Mouse (Mus musculus) neural tube, embryonic 14.5 days (tissue): ENCODE results near the gene Strip2. TPM values are rescaled to one million over a fixed set of nuclear protein-coding genes. Genes with fewer than 3 reads are reported as not detected.
A peak's percentile ranks its signal among the peaks of the same experiment; 100 is the strongest.

Experiments
- ATAC-seq: fragments of 200-750 bp; cut with Nextera tagmentation; 2 replicates; pipeline ENCODE4 v1.8.0; 2017; ENCODE audit warnings: low read depth, mild to moderate bottlenecking, moderate TSS enrichment, moderate library complexity
- H3K27ac ChIP-seq: fragments of 300-500 bp; sonication (generic); 2 replicates; pipeline ENCODE4 v1.5.1; 2014; ENCODE audit warnings: low read depth, mild to moderate bottlenecking, control low read depth, low read length, moderate library complexity, mixed read lengths
- H3K27me3 ChIP-seq: fragments of 300-500 bp; sonication (generic); 2 replicates; pipeline ENCODE4 v1.6.1; 2014; ENCODE audit warnings: low read length; ENCODE audit not compliant: control insufficient read depth, insufficient read depth
- H3K36me3 ChIP-seq: fragments of 300-500 bp; sonication (generic); 2 replicates; pipeline ENCODE4 v1.6.1; 2014; ENCODE audit warnings: low read length, mixed read lengths; ENCODE audit not compliant: control insufficient read depth, insufficient read depth
- H3K4me1 ChIP-seq: fragments of 300-500 bp; sonication (generic); 2 replicates; pipeline ENCODE4 v1.6.1; 2014; ENCODE audit warnings: low read length; ENCODE audit not compliant: control insufficient read depth, insufficient read depth
- H3K4me2 ChIP-seq: fragments of 300-500 bp; sonication (generic); 2 replicates; pipeline ENCODE4 v1.6.1; 2014; ENCODE audit warnings: mild to moderate bottlenecking, low read depth, low read length, control low read depth
- H3K4me3 ChIP-seq: fragments of 300-500 bp; sonication (generic); 2 replicates; pipeline ENCODE4 v1.5.1; 2014; ENCODE audit warnings: low read depth, low read length, control low read depth, mixed read lengths
- H3K9ac ChIP-seq: fragments of 300-500 bp; sonication (generic); replicated peaks from 2 replicates; pipeline ENCODE4 v1.6.1; 2014; ENCODE audit warnings: low read depth, mild to moderate bottlenecking, control low read depth, low read length, mixed read lengths
- H3K9me3 ChIP-seq: fragments of 300-500 bp; sonication (generic); 2 replicates; pipeline ENCODE4 v1.6.1; 2016; ENCODE audit warnings: low read length; ENCODE audit not compliant: control insufficient read depth
- WGBS: fragments of 180-500 bp; shearing (Covaris S2); extraction: QIAGEN DNeasy Blood & Tissue Kit; methylation state at CpG from one replicate; pipeline ENCODE4 v1.1.7; 2014; 5-methylcytosine and 5-hydroxymethylcytosine counted together
- polyA plus RNA-seq: library from polyadenylated mRNA; unstranded; fragments of >200 nt; fragmentation: Nextera tagmentation; extraction: Ambion mirVana; gene quantifications from 2 replicates; pipeline ENCODE4 v1.2.1, GENCODE M21; 2014

Strip2 gene
- polyA plus RNA-seq, result 3.4 and 4.3 TPM in 2 replicates

GRCm38 (mm10) chr6:29916530-29917382, at the start of gene Strip2:
Strip2 (plus strand) TSS chr6:29917012.
- Histone ChIP-seq H3K27ac (no peak within 1 kb of the TSS), H3K4me3 (peak within 1 kb of the TSS; percentile 58), H3K9ac (peak within 1 kb of the TSS; percentile 62), H3K4me1 (no peaks in the 10 kb centered on the region), H3K9me3 (no peaks in the 10 kb centered on the region), H3K27me3 (peaks cover 3% of the 10 kb centered on the region; the same call in 1 of the 2 replicates), H3K4me2 (peak within 1 kb of the TSS; percentile 75), H3K36me3 (no peaks in the 10 kb centered on the region)
- under 1% methylated on average over 66 of the region's 67 CpGs for WGBS
- peak; percentile 99 for ATAC-seq

GRCm38 (mm10) chr6:29868341-29868895, 48.4 kb upstream of the Strip2 start:
- Histone ChIP-seq H3K4me1 (no peaks in the 10 kb centered on the region), H3K27me3 (no peaks in the 10 kb centered on the region), H3K9ac (no peak overlapping the region), H3K36me3 (no peaks in the 10 kb centered on the region), H3K4me3 (no peak overlapping the region), H3K4me2 (no peak overlapping the region), H3K27ac (no peak overlapping the region), H3K9me3 (no peaks in the 10 kb centered on the region)
- 86% methylated on average over 2 of the region's 2 CpGs for WGBS
- ATAC-seq, result no peak

- Histone ChIP-seq H3K4me1 (no peaks in the 10 kb centered on the region), H3K27ac (no peak overlapping the region), H3K4me3 (no peak overlapping the region), H3K9ac (no peak overlapping the region), H3K27me3 (no peaks in the 10 kb centered on the region), H3K36me3 (no peaks in the 10 kb centered on the region), H3K4me2 (no peak overlapping the region), H3K9me3 (no peaks in the 10 kb centered on the region)
- no peak for ATAC-seq
- 82% methylated on average over 2 of the region's 2 CpGs for WGBS
Observed at GRCm38 (mm10) chr6:29873654-29874053, 43.2 kb upstream of the Strip2 start.

DNA sequence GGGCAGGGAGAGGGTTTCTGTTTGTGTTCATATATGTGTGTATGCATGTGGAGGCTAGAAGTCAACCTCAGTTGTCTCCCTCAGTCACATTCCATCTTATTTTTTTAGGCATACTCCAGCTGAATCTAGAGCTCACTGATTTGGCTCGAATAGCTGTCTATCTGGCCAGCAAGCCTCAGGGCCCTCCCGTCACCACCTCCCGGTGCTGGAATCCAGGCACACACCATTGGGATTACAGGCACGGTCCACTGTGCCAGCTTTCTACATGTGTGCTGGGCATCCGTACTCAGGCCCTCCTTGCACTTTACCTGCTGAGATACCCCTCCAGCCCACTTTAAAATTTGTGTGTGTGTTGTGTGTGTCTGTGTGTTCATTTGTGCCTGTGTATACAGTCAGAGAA, 41.2 kb upstream of the Strip2 start:
- no peak overlapping the region for H3K27ac ChIP-seq
- no peaks in the 10 kb centered on the region for H3K27me3 ChIP-seq
- H3K36me3 ChIP-seq, result no peaks in the 10 kb centered on the region
- 86% methylated on average over 5 of the region's 5 CpGs for WGBS
- H3K4me2 ChIP-seq, result no peak overlapping the region
- H3K4me3 ChIP-seq, result no peak overlapping the region
- H3K9ac ChIP-seq, result no peak overlapping the region
- no peaks in the 10 kb centered on the region for H3K9me3 ChIP-seq
- no peaks in the 10 kb centered on the region for H3K4me1 ChIP-seq
- no peak for ATAC-seq

- H3K9ac ChIP-seq, result no peak overlapping the region
- no peak for ATAC-seq
- H3K4me2 ChIP-seq, result no peak overlapping the region
- H3K27ac ChIP-seq, result no peak overlapping the region
- H3K27me3 ChIP-seq, result no peaks in the 10 kb centered on the region
- H3K9me3 ChIP-seq, result no peaks in the 10 kb centered on the region
- 85% methylated on average over 4 of the region's 4 CpGs for WGBS
- H3K36me3 ChIP-seq, result no peaks in the 10 kb centered on the region
- H3K4me3 ChIP-seq, result no peak overlapping the region
- H3K4me1 ChIP-seq, result no peaks in the 10 kb centered on the region
Observed at GRCm38 (mm10) chr6:29876782-29877181, 40.0 kb upstream of the Strip2 start.

DNA sequence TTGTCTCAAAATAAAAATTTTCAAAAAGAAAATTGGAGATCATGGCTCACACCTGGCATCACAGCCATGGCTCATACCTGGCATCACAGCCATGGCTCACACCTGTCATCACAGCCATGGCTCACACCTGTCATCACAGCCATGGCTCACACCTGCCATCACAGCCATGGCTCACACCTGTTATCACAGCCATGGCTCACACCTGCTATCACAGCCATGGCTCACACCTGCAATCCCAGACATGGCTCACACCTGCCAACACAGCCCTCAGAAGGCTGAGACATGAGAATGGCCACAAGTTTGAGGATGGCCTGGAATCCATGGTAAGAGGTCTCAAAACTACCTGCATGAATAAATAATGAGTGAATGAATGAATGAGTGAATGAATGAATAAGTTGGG, 37.2 kb upstream of the Strip2 start:
- Histone ChIP-seq H3K36me3 (no peaks in the 10 kb centered on the region), H3K27ac (no peak overlapping the region), H3K9me3 (no peaks in the 10 kb centered on the region), H3K27me3 (no peaks in the 10 kb centered on the region), H3K4me3 (no peak overlapping the region), H3K4me1 (no peaks in the 10 kb centered on the region), H3K4me2 (no peak overlapping the region), H3K9ac (no peak overlapping the region)
- no peak for ATAC-seq

DNA sequence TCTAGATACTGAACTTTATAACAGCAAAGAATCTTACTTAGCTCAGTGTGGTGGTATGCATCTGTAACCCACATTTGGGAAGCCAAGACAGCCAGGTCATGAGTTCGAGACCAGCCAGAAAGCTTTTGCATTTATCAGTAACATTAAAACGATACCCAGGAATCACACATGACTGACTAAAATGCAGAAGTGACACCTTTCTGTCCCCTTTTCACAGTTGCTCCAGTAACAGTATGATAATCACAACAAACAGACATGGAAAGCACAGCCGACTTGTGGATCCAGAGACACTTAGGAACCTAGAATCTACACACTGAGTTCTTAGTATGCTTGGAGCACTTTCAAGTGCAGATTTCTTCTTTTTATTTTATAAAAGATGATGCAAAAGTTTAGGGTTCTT, 36.0 kb upstream of the Strip2 start:
- no peak overlapping the region for H3K9ac ChIP-seq
- no peak for ATAC-seq
- H3K9me3 ChIP-seq, result no peaks in the 10 kb centered on the region
- H3K4me1 ChIP-seq, result no peaks in the 10 kb centered on the region
- H3K4me3 ChIP-seq, result no peak overlapping the region
- no peak overlapping the region for H3K27ac ChIP-seq
- H3K27me3 ChIP-seq, result no peaks in the 10 kb centered on the region
- H3K4me2 ChIP-seq, result no peak overlapping the region
- H3K36me3 ChIP-seq, result no peaks in the 10 kb centered on the region
- WGBS, result 94% methylated on average over 3 of the region's 3 CpGs

DNA sequence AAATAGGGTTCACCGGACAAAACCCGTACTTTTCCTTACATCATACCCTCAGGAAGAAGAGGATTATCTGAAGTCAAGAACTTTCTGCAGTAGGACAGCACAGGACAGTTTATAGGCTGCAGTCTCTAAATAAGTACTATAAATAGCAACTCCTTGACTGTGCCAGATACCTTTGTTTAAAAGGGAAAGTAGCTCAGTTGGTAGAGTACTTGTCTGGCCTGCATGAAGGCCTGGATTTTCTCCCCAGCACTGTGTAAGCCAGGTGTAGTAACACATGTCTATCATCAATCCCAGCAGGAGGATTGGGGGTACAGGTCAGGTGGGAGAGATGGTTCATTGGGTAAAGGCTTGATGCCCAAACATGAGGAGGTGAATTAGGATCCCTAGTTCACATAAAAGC, 34.9 kb upstream of the Strip2 start:
- Histone ChIP-seq H3K27ac (no peak overlapping the region), H3K4me1 (no peaks in the 10 kb centered on the region), H3K4me2 (no peak overlapping the region), H3K9ac (no peak overlapping the region), H3K9me3 (no peaks in the 10 kb centered on the region), H3K36me3 (no peaks in the 10 kb centered on the region), H3K27me3 (no peaks in the 10 kb centered on the region), H3K4me3 (no peak overlapping the region)
- WGBS, result 93% methylated on average over 2 of the region's 2 CpGs
- ATAC-seq, result no peak

DNA sequence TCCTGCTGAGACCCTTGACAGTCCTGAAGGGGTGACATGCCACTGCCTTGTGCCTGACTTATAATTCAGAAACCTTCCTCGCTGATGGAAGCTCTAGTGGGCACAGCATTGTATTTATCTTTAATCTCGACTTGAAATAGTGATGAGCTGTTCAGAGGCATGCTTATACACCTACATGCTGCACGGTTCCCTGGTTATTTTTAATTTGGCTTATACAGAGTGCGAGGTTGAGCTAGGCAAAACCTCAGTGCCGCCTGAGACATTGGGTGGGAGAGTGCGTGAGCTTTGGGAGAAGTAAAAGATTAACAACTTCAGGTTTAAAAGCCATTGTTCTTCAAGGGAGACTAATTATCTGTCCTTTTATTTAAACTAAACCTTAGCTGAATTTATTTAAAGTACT, 33.9 kb upstream of the Strip2 start:
- H3K36me3 ChIP-seq, result no peaks in the 10 kb centered on the region
- no peak overlapping the region for H3K27ac ChIP-seq
- WGBS, result 75% methylated on average over 6 of the region's 6 CpGs
- no peaks in the 10 kb centered on the region for H3K27me3 ChIP-seq
- H3K4me3 ChIP-seq, result no peak overlapping the region
- H3K9ac ChIP-seq, result no peak overlapping the region
- no peaks in the 10 kb centered on the region for H3K4me1 ChIP-seq
- no peak for ATAC-seq
- no peak overlapping the region for H3K4me2 ChIP-seq
- H3K9me3 ChIP-seq, result no peaks in the 10 kb centered on the region
